Mouse (Mus musculus) c-Kit-positive CD71-positive TER-119-negative erythroid progenitor cells, embryonic 14.5 days (primary cell): ENCODE measurements around the gene 1700034J05Rik.
A peak's percentile ranks its signal among the peaks of the same experiment; 100 is the strongest.

Source experiments
- DNase-seq: peaks from one replicate; pipeline ENCODE4 v3.0.0-alpha.2; 2013; ENCODE audit warnings: low read depth

1700034J05Rik gene

DNA sequence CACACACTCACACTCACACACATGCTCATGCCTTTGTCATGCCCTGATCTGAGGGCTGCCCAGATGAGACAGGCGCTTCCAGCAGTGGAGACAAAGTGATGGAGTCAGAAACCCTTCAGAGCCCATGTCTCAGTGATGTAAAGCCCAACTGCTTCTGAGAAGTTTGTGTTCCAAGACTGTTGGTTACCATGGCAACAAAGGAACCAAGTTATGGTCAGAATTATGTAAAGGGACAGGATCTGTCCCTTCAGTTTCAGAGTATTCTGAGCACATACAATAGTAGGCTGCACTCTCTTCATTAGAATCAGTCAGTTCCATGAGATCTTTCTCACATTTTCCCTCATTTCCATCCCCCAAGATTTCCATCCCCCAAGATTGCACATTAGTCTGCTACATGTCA, at the start of gene 1700034J05Rik:
Gene 1700034J05Rik, minus strand, starts transcription at position 165 of the 400 bp plus-strand sequence.
- no peak for DNase-seq

- DNase-seq = no peak
Observed at GRCm38 (mm10) chr6:146999755-147000154, 45.5 kb upstream of the 1700034J05Rik start.

DNA sequence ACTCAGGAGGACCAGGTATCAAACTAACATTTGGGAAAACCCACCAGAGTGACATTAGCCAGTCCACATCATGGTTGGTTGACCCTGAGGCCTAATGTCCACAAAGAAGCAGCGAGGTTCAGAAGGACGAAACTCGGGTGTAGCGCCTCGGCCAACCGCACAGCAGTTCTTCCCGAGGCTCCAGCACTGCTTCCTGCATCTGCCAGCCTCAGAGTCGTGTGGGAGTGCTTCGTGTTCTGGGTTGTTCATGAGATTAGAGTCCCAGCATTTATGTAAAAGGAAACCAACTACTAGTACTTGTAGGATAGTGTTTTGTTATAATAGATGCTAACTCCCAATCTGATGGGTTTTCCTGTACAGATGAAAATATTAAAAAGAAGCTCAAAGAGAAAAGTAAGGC, 45.1 kb upstream of the 1700034J05Rik start:
- no peak for DNase-seq

- DNase-seq = no peak
Observed at GRCm38 (mm10) chr6:146998710-146999109, 44.5 kb upstream of the 1700034J05Rik start.

DNA sequence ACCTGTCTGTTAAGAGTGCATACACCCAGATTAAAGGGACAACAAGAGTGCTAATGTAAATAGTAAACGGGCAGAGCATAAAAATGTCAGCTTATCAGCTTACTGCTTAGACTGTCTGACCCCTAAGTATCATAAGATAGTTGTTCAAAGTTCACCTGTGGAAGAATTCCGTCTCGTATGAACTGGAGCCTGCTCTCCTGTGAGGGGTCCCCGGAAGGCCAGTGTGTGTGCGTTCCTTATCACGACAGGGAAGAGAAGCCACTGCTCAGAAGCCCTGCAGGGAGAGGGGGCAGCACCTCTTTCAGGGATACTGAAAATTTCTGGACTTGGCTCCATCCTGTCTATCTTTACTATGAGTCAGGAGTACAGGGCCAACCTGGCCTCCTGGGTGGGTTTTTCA, 42.8 kb upstream of the 1700034J05Rik start:
- DNase-seq = no peak

GRCm38 (mm10) chr6:146995878-146996277, 41.7 kb upstream of the 1700034J05Rik start:
- no peak for DNase-seq

GRCm38 (mm10) chr6:146995391-146995790, 41.2 kb upstream of the 1700034J05Rik start:
- no peak for DNase-seq

DNA sequence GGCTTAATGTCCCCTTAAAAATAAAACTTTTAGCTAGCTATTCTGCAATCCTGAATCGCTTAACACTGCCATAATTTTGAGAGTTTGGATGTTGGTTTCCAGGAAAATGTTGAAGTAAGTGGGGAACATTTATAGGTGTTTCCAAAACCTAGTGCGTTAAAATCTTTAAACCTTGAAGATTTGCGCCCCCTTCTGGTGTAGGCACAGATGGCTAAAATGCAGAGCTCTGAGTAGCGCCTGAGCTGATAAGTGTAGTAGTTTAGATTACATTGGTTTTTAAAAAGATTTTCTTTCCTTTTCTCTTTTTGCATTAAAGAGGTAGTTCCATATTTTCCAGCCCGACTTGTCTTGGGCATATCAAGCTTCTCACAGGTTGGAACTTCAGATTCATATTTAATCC, 40.0 kb upstream of the 1700034J05Rik start:
- DNase-seq = peak; percentile 46

GRCm38 (mm10) chr6:146984569-146984968, 30.3 kb upstream of the 1700034J05Rik start:
- DNase-seq = no peak

- DNase-seq = no peak
Observed at GRCm38 (mm10) chr6:146981249-146981835, 27.1 kb upstream of the 1700034J05Rik start.

- DNase-seq = no peak
Observed at GRCm38 (mm10) chr6:146979953-146980352, 25.7 kb upstream of the 1700034J05Rik start.

DNA sequence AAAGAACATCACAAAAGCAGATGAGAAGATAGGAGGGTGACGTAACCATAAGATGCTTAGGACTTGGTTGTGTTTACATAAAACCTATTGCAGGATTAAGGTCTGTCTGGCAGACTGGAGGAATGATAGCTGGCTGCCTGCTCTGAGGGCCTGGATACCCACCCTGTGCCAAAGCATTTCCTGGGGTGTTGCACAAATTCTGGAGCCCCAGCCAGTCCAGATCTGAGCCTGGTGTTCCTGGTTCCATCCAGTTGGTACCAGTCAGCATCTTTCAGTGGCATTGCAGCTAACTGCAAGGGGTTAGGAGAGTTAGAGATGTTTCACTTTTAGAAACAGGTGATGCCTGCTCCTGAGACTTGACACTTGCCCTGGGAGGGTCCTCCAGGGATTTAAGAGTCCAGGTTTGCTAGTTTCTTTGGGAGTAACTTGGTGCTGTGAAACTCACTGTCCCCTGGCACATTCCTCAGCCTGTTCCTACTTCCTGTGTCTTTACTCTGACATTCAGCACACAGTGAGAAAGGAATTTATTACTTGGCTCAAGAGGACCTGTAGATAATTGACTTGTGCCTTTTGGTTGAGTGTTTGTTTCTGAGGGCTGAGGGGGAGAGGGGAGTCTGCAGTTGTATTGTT, 25.0 kb upstream of the 1700034J05Rik start:
- DNase-seq = no peak

- no peak for DNase-seq
Observed at GRCm38 (mm10) chr6:146978691-146979114, 24.5 kb upstream of the 1700034J05Rik start.

DNA sequence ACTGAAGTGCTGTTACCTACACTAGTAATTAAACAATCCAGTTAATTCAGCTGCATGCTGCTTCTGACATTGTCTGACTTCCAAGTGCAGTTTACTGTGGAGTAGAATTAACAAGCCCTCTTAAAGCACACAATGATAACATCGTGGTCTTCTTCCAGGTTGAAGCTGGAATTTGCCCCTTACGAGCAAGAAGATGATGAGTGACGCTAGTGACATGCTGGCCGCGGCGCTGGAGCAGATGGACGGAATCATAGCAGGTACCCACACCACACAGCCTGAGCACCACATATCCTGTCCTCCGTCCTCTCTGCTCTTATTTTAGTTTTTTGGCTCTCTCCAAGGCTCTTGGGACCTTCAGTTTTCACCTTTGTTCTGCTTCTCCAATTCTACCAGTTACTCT, 22.2 kb upstream of the 1700034J05Rik start:
- DNase-seq = no peak

GRCm38 (mm10) chr6:146973830-146974229, 19.6 kb upstream of the 1700034J05Rik start:
- DNase-seq = no peak

- DNase-seq = no peak
Observed at GRCm38 (mm10) chr6:146973406-146973805, 19.2 kb upstream of the 1700034J05Rik start.

- DNase-seq = no peak
Observed at GRCm38 (mm10) chr6:146972740-146973139, 18.5 kb upstream of the 1700034J05Rik start.

GRCm38 (mm10) chr6:146972009-146972408, 17.8 kb upstream of the 1700034J05Rik start:
- no peak for DNase-seq

DNA sequence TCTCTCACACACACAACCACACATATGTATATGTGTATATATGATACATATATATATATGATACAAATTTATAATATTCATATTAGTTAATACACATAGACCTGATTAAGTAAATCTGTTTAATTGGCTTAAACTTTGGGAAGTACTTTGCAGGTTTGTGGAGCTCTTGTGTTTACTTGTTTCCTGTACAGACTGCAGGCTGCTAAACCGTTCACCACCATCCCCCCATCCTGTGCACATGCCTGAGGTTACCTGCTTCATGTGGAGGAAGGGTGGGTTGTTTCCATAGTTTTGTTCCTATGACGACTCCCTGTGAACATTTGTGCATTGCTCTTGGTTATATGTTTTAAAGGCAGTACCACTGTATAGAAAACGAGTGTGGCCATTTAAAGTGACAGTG, 17.1 kb upstream of the 1700034J05Rik start:
- no peak for DNase-seq

DNA sequence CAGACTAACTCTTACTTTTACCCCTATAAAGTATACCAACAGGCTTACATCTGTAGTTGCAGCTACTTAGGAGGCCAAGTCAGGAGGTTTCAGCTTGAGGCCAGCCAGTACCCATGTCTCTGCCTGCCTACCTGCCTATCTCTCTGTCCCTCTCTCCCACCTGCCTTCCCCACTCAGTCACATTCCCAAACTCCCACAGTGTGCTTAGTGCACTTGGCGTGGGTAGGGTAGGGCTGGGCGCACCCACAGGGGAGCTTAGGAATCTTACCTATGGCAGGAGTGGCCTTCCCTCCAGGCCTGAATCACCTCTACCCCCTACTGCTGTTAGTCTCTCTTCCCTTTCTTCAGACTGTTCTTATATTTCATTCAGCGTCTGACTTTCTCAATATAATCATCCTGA, 16.6 kb upstream of the 1700034J05Rik start:
- no peak for DNase-seq

- DNase-seq = no peak
Observed at GRCm38 (mm10) chr6:146967836-146968235, 13.6 kb upstream of the 1700034J05Rik start.

- no peak for DNase-seq
Observed at GRCm38 (mm10) chr6:146966446-146967019, 12.3 kb upstream of the 1700034J05Rik start.

DNA sequence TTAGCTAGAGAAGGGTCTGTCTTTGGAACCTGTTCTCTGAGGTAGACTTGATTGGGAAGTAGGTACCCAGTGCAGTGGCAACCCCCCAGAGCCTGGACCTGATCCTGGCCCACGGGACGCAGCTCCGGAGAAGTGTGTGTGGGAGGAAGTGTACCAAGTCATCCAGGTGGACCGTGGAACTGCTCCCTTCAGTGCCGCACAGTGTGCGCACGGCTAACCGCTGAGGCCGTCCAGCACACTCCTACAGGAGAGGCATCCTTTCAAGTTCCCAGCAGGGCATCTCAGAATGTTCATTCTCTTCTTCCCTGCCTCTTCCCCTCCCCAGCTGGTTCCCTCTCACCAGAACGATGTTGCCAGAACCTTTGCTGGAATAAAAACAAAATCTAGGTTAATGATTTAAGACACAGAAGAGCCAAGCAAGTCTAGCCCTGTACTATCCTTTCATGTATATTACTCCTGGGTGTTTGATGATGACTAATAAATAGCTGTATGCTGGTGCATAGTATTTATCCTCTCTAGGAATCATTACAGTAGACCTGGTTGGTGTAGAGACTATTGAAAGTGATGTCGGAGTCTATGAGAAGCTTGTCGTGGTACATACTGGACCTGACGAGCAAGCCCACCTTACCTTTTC, 11.0 kb upstream of the 1700034J05Rik start:
- DNase-seq = no peak
